Mouse (Mus musculus) granulocyte monocyte progenitor cell, adult 5-6 weeks (primary cell): ENCODE measurements at regions not wholly inside any gene's neighbourhood (a gene's known extent, or its start where the extent isn't known, plus 50 kb on each side); places are given as distances from the start of the nearest gene placed in this dataset.

ENCODE experiments used
- ATAC-seq: replicated peaks from 2 replicates; pipeline ENCODE4 v1.8.0; 2016; ENCODE audit warnings: mild to moderate bottlenecking, moderate TSS enrichment, inconsistent platforms; ENCODE audit not compliant: poor library complexity, severe bottlenecking

DNA sequence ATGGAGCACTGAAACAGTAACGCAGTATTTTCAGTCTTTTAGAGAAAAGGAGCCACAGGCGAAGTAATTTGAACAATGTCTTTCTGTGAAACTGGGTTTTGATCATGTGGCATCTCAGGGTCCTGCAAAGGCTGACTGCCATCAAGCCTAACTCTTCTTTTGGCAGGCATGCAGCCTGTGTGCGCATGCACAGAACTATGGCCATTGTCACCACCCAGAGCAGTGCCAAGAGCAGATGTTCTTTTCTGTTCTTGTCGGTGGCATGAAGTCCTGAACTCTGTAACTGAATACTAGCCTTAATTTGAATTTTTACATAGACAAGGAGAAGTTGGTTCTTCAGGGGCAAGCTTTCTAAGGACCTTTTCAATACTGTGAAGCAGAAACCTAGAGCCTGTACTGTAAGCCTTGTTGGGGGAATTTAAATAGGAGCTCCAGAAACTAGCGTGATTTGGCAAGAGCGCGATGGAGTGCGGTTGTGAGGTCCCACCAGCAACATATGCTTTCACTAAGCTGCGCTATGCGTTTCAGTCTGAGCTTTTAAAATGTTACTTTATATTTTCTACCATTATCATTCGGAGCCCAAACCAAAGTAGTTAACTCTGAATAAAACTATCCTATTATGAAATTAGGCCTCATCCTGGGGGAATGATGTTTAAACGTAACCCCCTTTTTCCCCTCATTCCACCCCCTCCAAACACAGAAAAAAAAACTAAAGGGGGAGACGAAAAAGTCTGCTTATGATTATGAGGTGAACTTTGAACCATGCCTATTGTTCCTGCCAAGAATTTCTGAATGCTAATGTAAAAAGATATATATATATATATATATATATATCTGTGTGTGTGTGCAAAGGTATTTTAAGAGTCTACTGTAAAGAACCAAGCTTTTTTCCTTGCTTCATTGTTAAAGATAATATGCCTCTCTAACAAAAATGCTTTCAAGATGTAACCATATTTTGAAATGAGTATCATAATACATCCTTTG, 606.3 kb downstream of the Nfib start:
- no peak for ATAC-seq

DNA sequence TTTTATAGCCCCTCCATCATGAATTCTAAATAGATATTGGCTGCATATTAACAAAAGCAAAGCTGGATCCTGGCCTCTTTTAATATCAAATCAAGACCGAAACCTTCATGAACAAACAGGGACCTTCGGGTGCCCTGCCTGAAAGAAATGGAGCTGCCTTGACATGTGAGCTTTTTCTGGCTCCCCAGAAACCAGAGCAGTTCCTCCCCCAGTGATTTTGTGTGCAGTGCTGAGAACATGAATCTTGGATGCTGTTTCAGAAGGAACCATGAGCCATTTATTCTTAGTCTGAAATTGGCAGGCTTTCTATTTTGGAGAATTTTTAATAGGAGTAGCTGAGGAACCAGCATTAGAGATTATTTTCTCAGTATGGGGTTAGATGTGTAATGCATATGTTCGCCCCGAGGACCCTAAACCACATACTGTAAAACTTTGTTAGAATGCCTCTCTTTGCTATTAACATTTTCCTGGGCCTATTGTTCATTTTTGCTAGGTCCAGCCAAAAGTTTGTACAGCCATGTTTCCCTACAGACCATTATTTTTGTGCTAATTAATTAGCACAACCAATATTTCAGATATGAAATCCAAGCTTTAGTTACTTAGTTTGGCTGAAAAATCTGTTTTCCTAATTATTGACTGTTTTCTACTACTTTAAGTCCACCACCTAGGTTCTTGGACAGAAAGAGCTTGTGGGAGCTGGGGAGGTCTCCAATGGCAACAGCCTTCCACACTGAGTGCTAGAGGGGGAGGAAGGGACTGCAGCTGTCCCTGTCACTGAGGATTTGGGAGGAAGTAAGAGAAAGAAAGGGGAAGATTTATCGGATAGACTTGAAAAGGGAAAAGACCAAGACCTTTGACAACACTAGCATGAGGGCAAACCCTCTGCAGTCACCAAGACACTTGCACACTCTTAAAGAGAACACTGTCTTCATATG, 613.0 kb downstream of the Nfib start:
- ATAC-seq = no peak

DNA sequence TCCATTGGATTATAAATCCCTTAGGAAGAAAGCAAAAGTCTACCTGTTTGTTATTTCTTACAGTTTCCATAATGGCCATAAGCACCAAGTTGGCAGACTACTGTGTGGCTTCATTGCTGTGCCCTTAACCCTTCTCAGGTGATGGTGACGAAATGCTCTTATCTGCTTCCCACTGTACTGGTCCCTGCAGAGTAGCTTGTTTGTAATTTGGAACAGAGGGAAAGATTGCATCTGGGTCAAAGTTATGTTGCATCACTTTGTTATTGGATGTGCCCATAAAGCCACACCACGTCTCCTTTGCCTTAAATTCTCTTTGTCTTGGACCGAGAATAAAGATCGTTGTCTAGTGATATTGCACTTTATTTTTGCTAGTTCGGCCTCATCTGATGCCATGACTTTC, 615.9 kb downstream of the Nfib start:
- no peak for ATAC-seq

DNA sequence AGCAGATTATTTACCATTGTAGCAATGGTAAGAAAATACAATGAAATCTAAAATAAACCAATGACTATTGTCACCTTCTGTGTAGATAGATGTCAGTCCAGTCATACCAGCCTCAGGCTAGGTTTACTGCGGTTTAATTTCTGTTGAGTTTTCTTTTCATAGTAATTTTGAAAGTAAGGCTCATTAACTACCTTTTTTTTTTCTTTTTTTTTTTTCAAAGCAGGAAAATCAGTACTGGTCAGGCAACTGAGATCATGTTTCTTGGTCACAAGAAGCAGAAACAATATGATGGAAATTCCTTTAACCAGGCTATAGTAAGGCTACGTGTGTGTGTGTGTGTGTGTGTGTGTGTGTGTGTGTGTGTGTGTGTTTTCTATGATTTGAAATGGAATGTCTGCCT, 622.0 kb downstream of the Nfib start:
- no peak for ATAC-seq

DNA sequence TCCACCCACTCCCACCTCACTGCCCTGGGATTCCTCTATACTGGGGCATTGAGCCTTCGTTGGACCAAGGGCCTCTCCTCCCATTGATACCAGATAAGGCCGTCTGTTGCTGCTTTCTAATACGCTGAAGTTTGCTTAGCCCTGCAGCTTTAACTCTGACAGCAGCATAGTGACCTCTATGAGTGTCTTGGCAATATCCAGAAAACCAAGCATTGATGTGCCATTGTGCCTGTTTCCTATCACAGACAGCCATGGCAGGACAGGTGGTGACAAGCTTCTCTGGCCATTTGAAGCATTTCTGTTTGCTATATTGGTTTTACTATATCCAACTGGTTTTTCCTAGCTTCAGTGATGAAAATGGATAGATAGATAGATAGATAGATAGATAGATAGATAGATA, 625.4 kb upstream of the Mpdz start:
- ATAC-seq = no peak

DNA sequence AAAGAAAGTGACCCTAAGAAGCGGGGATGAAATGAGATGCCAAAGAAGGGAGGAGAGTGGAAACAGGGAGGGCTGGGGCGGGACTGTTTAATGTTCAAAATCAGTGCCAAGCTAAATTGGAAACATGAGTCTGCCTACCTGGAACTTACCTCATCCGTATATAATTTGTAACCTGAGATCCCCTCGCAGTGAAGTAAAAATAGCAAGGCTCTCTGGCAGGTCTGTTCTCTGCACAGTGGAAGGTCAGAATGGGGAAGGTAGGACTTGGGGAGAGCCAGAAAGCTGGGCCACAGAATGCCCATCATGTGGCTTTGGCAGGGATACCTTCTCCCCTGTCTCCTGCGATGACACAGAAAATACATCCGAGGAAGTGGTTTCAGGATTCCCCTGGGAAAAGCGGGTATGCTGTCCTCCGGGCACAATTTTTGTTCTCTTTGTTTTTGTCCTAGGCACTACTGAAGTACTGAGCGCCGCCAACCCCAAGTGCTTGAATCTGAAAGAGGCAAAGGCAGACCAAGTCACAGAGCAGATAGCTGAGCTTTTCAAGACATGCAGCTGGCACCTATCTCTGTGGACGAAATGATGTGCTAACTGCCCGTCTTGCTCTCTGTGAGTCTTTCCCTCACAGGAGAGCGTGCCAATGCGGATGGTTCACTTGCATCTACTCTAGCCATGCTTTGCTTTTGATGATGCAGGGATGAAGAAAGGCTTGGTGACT, 623.2 kb upstream of the Mpdz start:
- no peak for ATAC-seq

DNA sequence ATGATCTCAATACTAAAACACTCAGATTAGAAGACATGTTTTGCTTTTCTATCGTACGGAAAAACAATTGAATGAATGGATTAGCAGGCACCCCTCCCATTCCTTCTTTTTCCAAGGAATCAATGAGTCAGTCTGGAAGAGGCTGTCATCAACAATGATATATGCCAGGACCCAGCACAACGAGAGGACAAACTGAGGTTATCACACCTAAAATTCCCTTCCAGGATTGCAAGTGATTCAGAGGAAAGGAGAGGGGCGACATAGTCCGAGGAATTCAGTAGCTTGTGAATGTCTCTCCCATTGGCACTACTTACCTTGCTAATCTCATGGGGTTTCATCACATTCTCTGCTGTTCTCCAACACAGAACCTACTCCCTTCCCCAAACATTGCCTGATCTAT, 620.1 kb upstream of the Mpdz start:
- ATAC-seq = no peak

DNA sequence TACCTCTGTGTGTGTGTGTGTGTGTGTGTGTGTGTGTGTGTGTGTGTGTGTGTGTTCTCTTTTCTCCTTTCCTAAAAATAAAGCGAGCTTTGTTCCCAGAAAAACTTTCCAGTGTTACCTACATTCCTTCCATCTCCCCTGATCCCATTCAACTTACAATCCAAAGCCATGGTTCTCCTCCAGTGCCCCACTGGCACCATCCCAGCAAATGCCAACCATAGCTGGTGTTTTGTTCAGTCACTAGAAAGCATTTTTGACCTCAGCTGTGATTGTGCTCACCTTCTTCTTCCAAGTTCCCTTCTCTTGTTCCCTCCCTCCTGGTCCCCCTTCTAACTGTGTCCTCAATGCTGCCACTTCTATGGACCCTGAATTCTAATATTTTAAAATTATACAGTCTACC, 614.1 kb upstream of the Mpdz start:
- ATAC-seq = no peak

DNA sequence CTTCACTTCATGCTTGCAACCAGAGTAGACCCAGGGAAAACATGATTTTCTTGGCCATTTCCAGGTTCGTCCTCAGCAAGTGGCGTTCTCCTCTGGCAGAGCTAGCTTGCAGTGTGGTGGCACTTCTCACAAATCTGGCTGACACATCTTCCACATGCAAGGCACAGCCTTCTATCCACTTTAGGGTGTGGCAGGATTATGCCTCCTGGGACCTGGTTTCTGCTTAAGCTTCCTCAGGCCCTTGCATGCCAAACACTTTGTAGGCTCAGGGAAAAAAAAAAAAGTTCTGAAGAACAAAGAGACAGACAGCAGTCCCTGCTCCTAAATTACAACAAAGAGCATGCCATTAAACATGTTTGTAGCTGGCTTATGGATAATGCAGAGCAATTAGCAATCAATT, 605.6 kb upstream of the Mpdz start:
- no peak for ATAC-seq

DNA sequence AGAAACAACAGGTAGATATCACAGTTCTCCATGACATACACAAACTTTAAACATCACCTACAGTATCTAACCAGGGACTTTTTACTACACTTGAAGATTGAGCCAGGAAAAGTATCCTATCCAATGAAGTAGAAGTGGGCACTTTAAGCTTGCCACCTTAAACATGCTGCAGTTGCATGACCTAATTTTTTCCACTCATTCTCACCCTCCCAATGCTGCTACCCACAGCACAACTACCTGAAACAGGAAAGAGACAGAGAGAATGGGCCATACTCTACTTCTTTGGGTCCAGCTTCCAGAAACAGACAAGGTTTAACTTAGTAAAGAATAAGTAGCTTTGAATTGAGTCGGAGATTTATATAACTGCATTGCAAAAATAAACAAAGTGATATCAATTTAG, 594.9 kb upstream of the Mpdz start:
- ATAC-seq = no peak

DNA sequence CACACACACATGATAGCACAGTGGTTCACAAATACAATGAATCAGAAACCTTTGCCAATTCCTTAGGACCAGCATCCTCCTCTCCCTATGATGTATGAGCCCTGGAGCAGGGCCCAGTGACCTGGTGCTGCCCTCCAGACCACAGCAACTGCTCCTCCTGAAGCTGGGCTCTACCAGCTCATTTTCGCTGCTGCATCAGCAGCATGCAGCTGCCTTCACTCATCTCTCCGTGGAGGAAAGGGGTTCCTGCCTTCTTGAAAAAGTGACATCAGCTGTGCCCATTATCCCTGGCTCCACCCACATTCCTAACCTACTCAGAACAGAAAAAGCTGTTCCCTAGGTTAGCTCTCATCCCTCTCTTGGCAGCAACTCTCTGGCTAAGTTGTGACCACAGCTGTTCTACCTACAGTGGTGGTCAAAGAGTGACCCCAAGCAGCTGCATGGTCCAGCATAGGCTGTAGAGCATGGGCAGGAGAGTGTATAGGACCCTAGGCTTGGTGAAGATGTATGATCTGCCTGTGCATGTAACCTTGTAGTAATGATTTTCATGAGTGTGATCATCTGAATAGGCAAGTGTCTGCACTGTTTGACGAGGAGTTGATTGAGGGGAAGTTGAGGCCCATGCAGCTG, 592.6 kb upstream of the Mpdz start:
- ATAC-seq = no peak

DNA sequence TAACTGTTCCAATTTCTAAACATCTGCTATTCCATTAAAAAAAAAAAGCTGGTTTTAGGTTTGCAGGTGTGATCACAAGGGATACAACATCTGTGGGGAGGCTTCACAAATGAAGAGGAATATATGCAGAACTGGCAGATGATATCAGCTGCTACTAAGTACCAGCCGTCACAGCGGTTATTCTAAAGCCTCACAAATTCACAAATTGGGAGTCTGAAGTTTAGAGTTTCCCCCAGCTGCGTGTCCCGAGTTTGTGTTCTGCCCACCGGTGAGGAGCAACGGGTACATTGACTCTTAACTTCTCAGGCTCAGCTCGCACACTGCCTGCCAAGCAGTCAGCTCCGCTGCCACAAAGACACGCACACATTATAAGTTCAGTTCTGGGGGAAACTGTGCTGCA, 586.6 kb upstream of the Mpdz start:
- ATAC-seq = no peak

DNA sequence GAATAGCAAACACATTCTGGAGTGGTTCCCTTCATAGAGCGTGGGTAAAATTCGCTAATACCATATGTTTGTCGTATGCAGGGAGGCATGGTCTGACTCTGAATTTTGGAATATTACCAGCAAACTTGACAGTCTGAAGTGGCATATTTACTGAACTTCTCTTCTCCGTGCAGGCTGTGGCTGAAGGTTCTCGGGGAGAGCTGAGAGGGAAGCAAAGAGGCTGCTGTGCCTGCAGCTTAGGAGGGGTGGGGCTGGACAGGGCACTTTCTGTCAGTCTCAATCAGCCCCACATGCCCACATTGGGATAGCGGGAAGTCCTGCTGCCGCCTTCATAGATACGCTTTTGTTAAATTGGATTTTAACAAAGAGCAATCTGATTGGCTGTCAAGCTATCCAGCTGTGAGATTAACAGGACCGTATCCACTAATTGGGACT, 584.8 kb upstream of the Mpdz start:
- no peak for ATAC-seq

DNA sequence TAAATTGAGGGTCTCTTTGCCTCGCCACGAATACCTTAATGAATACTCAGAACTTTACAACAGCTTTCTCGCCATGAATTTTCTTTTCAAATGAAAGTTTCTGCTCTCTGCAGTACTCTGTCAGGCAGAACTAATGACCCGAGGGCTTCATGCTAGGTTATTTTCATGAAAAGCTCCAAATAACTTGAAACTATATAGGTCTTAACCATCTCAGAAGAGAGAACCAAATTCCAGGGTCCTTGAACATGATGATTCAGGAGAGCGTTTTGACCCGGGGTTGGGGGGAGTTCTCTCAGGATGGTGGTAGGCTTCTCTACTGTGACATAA, 558.8 kb upstream of the Mpdz start:
- ATAC-seq = no peak

DNA sequence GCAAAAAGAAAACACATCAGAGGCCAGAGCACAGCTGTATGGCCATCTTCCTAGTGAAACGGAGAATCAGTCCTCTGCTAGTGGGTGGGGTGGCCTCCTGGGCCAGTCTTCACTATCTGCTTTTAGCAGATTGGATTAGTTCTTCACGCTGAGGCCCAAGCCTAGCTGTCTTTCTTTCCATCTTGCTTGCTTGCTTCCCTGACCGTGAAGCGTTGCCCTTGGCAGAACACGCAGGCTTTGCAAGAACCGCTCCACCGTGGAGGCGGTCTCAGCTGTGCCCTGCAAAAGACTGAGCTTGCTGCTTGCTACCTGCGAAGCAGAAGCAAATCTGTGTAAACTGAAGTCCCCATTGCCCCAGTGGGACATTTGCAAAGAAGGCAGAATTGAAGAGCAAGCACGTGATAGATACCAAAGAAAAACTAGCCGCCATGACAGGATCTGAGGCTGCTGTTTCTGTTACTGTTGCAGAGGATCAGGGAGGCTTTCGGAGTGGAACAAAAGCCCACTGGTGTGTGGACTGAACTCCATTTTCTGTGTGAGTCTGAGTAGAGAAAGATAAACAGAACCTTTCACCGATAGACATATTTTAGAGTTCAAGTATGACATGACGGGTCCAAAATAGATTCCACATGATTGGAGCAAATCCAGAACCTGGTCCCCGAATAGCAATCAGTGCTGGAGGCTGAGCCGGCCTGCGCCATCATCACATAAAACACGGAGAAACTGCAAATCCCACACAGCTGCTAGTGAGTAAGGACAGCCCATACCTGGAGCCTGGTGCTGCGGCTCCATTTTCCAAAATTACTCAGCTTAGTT, 558.2 kb upstream of the Mpdz start:
- ATAC-seq = no peak

DNA sequence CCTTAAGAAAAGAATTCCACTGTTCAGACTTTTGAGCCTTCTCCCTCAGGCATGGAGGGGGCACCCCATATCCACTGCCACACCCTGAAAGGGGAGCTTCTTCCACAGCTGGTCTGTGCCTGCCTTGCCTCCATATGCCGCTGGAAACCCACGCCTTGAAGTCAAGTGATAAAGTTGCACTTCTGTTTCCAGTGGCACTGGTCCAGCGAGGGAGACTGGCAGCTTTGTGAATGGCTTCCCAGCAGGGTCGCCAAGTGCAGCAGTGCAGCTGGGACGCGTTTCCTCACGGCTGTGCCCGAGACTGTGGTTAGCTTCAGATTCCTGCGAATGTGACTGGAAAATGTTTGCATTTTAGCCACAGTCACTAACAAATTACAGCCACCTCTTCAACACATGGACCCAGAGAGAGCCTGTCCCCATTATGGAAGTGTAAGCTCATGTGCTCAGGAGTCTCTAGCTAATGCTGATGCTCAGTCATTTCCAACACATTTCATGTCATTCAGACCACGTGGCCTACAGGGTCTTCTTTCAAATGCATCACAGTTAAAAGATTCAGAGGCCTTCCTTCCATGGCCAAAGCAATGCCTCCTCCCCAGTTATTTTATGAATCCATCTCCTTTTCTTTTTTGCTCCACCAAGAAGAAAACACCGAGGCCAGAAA, 557.2 kb upstream of the Mpdz start:
- no peak for ATAC-seq

DNA sequence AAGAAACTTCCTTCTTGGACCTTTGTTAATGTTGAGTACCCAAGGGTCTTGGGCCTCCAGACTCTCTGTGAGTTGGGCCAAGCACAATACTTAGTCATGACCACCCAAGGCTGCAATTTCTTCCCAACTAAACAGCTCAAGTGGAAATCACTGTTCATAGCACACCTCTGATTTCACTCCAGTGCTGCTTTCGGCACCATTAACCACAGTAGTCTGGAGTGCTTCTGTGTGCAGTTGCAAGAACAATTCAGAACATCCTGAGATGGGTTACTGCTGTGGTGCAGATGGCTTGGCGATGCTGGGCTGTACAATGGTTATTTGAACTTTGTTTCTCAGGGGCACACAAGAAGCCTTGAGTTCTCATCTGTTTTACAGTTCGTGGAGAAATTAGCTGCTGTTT, 556.5 kb upstream of the Mpdz start:
- ATAC-seq = no peak

DNA sequence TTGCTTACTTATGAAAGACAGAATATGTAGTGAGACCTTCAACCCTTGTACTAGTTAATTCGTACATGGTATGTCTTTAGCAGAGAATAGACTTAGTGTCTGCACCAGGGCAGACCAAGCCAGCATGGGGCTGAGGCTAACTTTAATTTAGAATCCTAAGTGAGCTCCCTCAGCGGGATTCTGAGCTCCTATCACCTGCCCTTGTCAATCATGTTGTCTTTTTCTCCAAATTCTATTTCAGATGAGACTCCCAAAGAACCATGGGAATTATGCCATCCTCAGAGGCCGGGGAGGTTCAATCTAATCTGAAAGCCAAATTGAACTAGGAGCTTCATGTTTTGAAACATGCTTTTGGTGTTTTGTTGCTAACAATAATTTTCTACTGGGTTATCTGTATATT, 553.8 kb upstream of the Mpdz start:
- ATAC-seq = no peak

DNA sequence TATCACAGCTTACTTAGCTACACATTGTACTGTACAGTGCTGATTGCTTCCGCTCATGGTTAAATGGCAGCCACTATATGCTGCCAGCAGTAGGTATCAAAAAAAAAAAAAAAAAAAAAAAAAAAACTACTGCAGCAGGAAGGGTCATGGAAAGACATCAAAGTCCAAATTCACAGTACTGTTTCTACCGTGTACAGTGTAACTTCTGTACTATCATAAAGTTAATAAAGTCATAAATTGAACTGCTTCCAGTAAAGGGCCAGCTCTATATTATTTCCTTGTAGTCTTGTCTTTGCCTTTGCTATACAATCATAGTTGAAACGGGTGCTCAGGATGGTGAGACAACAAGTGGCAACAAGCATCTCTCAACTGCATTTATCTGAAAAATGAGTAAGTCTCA, 552.6 kb upstream of the Mpdz start:
- no peak for ATAC-seq
